Mouse (Mus musculus) forebrain, embryonic 16.5 days (tissue): ENCODE measurements around the gene Mcm3ap. TPM values are rescaled to one million over a fixed set of nuclear protein-coding genes. Genes with fewer than 3 reads are reported as not detected.

ENCODE experiments used
- ATAC-seq: fragments of 200-750 bp; cut with Nextera tagmentation; 2 replicates; pipeline ENCODE4 v1.8.0; 2017; ENCODE audit warnings: mild to moderate bottlenecking, moderate library complexity
- H3K27ac ChIP-seq: fragments of 300-500 bp; sonication (generic); 2 replicates; pipeline ENCODE4 v1.5.1; 2014; ENCODE audit warnings: low read length, control low read depth
- H3K27me3 ChIP-seq: fragments of 300-500 bp; sonication (generic); replicated peaks from 2 replicates; pipeline ENCODE4 v1.6.1; 2014; ENCODE audit warnings: low read length; ENCODE audit not compliant: control insufficient read depth, insufficient read depth
- H3K36me3 ChIP-seq: fragments of 300-500 bp; sonication (generic); 2 replicates; pipeline ENCODE4 v1.6.1; 2014; ENCODE audit not compliant: control insufficient read depth, insufficient read depth
- H3K4me1 ChIP-seq: fragments of 300-500 bp; sonication (generic); replicated peaks from 2 replicates; pipeline ENCODE4 v1.6.1; 2014; ENCODE audit warnings: low read length; ENCODE audit not compliant: control insufficient read depth, insufficient read depth
- H3K4me2 ChIP-seq: fragments of 300-500 bp; sonication (generic); 2 replicates; pipeline ENCODE4 v1.6.1; 2014; ENCODE audit warnings: mild to moderate bottlenecking, low read length, control low read depth
- H3K4me3 ChIP-seq: fragments of 300-500 bp; sonication (generic); replicated peaks from 2 replicates; pipeline ENCODE4 v1.5.1; 2014; ENCODE audit warnings: mild to moderate bottlenecking, low read length, control low read depth
- H3K9ac ChIP-seq: fragments of 300-500 bp; sonication (generic); replicated peaks from 2 replicates; pipeline ENCODE4 v1.6.1; 2014; ENCODE audit warnings: low read depth, low read length, control low read depth
- H3K9me3 ChIP-seq: fragments of 300-500 bp; sonication (generic); 2 replicates; pipeline ENCODE4 v1.6.1; 2016; ENCODE audit warnings: low read length; ENCODE audit not compliant: control insufficient read depth
- WGBS: fragments of 180-500 bp; shearing (Covaris S2); extraction: QIAGEN DNeasy Blood & Tissue Kit; methylation state at CpG from one replicate; pipeline ENCODE4 v1.1.7; 2014; 5-methylcytosine and 5-hydroxymethylcytosine counted together
- polyA plus RNA-seq: library from polyadenylated mRNA; unstranded; fragments of >200 nt; fragmentation: Nextera tagmentation; extraction: Ambion mirVana; gene quantifications from 2 replicates; pipeline ENCODE4 v1.2.1, GENCODE M21; 2015

Mcm3ap gene
- polyA plus RNA-seq, 1 experiment from 2014 or later = 70.3 TPM

GRCm38 (mm10) chr10:76447406-76448229, 21.1 kb upstream of the Mcm3ap start:
- H3K9me3 ChIP-seq = no peaks in the 10 kb centered on the region
- ATAC-seq = no peak
- H3K36me3 ChIP-seq = no peaks in the 10 kb centered on the region
- 82% methylated on average over 15 of the region's 15 CpGs for WGBS
- peaks cover 7% of the 10 kb centered on the region for H3K4me1 ChIP-seq
- H3K4me3 ChIP-seq = no peak overlapping the region
- no peaks in the 10 kb centered on the region for H3K27me3 ChIP-seq
- no peak overlapping the region for H3K4me2 ChIP-seq
- no peak overlapping the region for H3K27ac ChIP-seq
- no peak overlapping the region for H3K9ac ChIP-seq

GRCm38 (mm10) chr10:76448851-76449250, 19.9 kb upstream of the Mcm3ap start, which contains the start of gene 2610028H24Rik:
2610028H24Rik (plus strand) TSS chr10:76449081.
- WGBS = 65% methylated on average over 5 of the region's 5 CpGs
- no peak within 1 kb of the TSS for H3K4me3 ChIP-seq
- no peaks in the 10 kb centered on the region for H3K27me3 ChIP-seq
- H3K4me1 ChIP-seq = no peaks in the 10 kb centered on the region
- no peak within 1 kb of the TSS for H3K27ac ChIP-seq
- no peak within 1 kb of the TSS for H3K9ac ChIP-seq
- no peaks in the 10 kb centered on the region for H3K9me3 ChIP-seq
- H3K4me2 ChIP-seq = no peak within 1 kb of the TSS
- H3K36me3 ChIP-seq = no peaks in the 10 kb centered on the region
- no peak for ATAC-seq

GRCm38 (mm10) chr10:76455289-76455688, 13.4 kb upstream of the Mcm3ap start:
- H3K9ac ChIP-seq = no peak overlapping the region
- no peaks in the 10 kb centered on the region for H3K9me3 ChIP-seq
- H3K36me3 ChIP-seq = no peaks in the 10 kb centered on the region
- WGBS = 46% methylated on average over 5 of the region's 5 CpGs
- no peak overlapping the region for H3K27ac ChIP-seq
- H3K4me3 ChIP-seq = no peak overlapping the region
- no peaks in the 10 kb centered on the region for H3K27me3 ChIP-seq
- no peak overlapping the region for H3K4me2 ChIP-seq
- ATAC-seq = 0 out of 2 replicates have a peak, but pooled peaks have one; percentile 26
- H3K4me1 ChIP-seq = no peaks in the 10 kb centered on the region

- Histone ChIP-seq H3K4me2 (no peak overlapping the region), H3K27me3 (no peaks in the 10 kb centered on the region), H3K27ac (no peak overlapping the region), H3K9me3 (no peaks in the 10 kb centered on the region), H3K4me1 (no peaks in the 10 kb centered on the region), H3K36me3 (no peaks in the 10 kb centered on the region), H3K4me3 (no peak overlapping the region), H3K9ac (no peak overlapping the region)
- ATAC-seq = no peak
- WGBS = 84% methylated on average over 1 of the region's 1 CpGs
Measured at GRCm38 (mm10) chr10:76461255-76461654, 7.5 kb upstream of the Mcm3ap start.

- no peak for ATAC-seq
- H3K36me3 ChIP-seq = no peaks in the 10 kb centered on the region
- H3K4me2 ChIP-seq = no peak overlapping the region
- no peaks in the 10 kb centered on the region for H3K27me3 ChIP-seq
- 92% methylated on average over 7 of the region's 7 CpGs for WGBS
- no peak overlapping the region for H3K4me3 ChIP-seq
- no peak overlapping the region for H3K27ac ChIP-seq
- H3K9ac ChIP-seq = no peak overlapping the region
- no peaks in the 10 kb centered on the region for H3K4me1 ChIP-seq
- no peaks in the 10 kb centered on the region for H3K9me3 ChIP-seq
Measured at GRCm38 (mm10) chr10:76462312-76462711, 6.4 kb upstream of the Mcm3ap start.

GRCm38 (mm10) chr10:76462721-76463120, 6.0 kb upstream of the Mcm3ap start:
- Histone ChIP-seq H3K27ac (no peak overlapping the region), H3K27me3 (no peaks in the 10 kb centered on the region), H3K4me3 (no peak overlapping the region), H3K4me2 (no peak overlapping the region), H3K36me3 (no peaks in the 10 kb centered on the region), H3K4me1 (no peaks in the 10 kb centered on the region), H3K9me3 (no peaks in the 10 kb centered on the region), H3K9ac (no peak overlapping the region)
- ATAC-seq = no peak
- WGBS = 89% methylated on average over 6 of the region's 6 CpGs

GRCm38 (mm10) chr10:76473759-76474158, 5.0 kb downstream of the Mcm3ap start:
- H3K4me2 ChIP-seq = no peak overlapping the region
- H3K9ac ChIP-seq = no peak overlapping the region
- peaks cover 18% of the 10 kb centered on the region for H3K36me3 ChIP-seq
- no peak overlapping the region for H3K4me3 ChIP-seq
- no peak overlapping the region for H3K27ac ChIP-seq
- WGBS = 90% methylated on average over 5 of the region's 5 CpGs
- H3K27me3 ChIP-seq = no peaks in the 10 kb centered on the region
- ATAC-seq = no peak
- H3K9me3 ChIP-seq = no peaks in the 10 kb centered on the region
- peaks cover 28% of the 10 kb centered on the region for H3K4me1 ChIP-seq

- H3K4me3 ChIP-seq = no peak overlapping the region
- ATAC-seq = no peak
- no peak overlapping the region for H3K9ac ChIP-seq
- no peaks in the 10 kb centered on the region for H3K27me3 ChIP-seq
- H3K9me3 ChIP-seq = no peaks in the 10 kb centered on the region
- WGBS = 92% methylated on average over 13 of the region's 13 CpGs
- no peak overlapping the region for H3K27ac ChIP-seq
- no peak overlapping the region for H3K4me2 ChIP-seq
- peaks cover 44% of the 10 kb centered on the region for H3K36me3 ChIP-seq
- H3K4me1 ChIP-seq = no peaks in the 10 kb centered on the region
Measured at GRCm38 (mm10) chr10:76480851-76481250, 12.1 kb downstream of the Mcm3ap start.

- WGBS = 91% methylated on average over 6 of the region's 6 CpGs
- H3K4me2 ChIP-seq = no peak overlapping the region
- no peak overlapping the region for H3K4me3 ChIP-seq
- H3K36me3 ChIP-seq = peaks cover 49% of the 10 kb centered on the region
- no peak overlapping the region for H3K9ac ChIP-seq
- no peaks in the 10 kb centered on the region for H3K4me1 ChIP-seq
- H3K9me3 ChIP-seq = no peaks in the 10 kb centered on the region
- ATAC-seq = no peak
- H3K27ac ChIP-seq = no peak overlapping the region
- H3K27me3 ChIP-seq = no peaks in the 10 kb centered on the region
Measured at GRCm38 (mm10) chr10:76481480-76481879, 12.8 kb downstream of the Mcm3ap start.
